In genomic region chr14:87224870-87225269, GRCm38 (mm10) we compare ENCODE assay signal across 29 mouse cellular contexts.
"Had no signal": no experiment of that assay in that cellular context is flagged by ENCODE, and none has a peak within 500 bp of the region (broad histone marks: within the 10 kb centered on the region; RNA-seq: fewer than 3 reads in every experiment).

No protein-coding gene starts in this region.

- H3K9me3 ChIP-seq: heart, embryonic 15.5 days; hindbrain, embryonic 15.5 days; kidney, embryonic 15.5 days; limb, embryonic 10.5 days; limb, embryonic 12.5 days; liver, embryonic 13.5 days; liver, embryonic 15.5 days had no signal

- H3K27me3 ChIP-seq: heart, embryonic 13.5 days; heart, embryonic 15.5 days; hindbrain, embryonic 13.5 days; hindbrain, embryonic 15.5 days; kidney, embryonic 15.5 days; limb, embryonic 12.5 days; liver, embryonic 13.5 days; liver, embryonic 15.5 days had no signal

- H3K36me3 ChIP-seq: heart, embryonic 13.5 days; heart, embryonic 15.5 days; hindbrain, embryonic 13.5 days; hindbrain, embryonic 15.5 days; kidney, embryonic 15.5 days; limb, embryonic 10.5 days; limb, embryonic 12.5 days; liver, embryonic 13.5 days; liver, embryonic 15.5 days had no signal

- H3K9ac ChIP-seq: heart, embryonic 13.5 days; heart, embryonic 15.5 days; hindbrain, embryonic 13.5 days; hindbrain, embryonic 15.5 days; kidney, embryonic 15.5 days; limb, embryonic 12.5 days; liver, embryonic 13.5 days; liver, embryonic 15.5 days; liver, postnatal 0 days had no signal

- H3K4me1 ChIP-seq: heart, embryonic 13.5 days; heart, embryonic 15.5 days; hindbrain, embryonic 13.5 days; hindbrain, embryonic 15.5 days; kidney, embryonic 15.5 days; limb, embryonic 10.5 days; limb, embryonic 12.5 days; liver, embryonic 13.5 days; liver, embryonic 15.5 days had no signal

- H3K4me3 ChIP-seq: heart, adult 2 months; heart, embryonic 13.5 days; heart, embryonic 15.5 days; hindbrain, embryonic 13.5 days; hindbrain, embryonic 15.5 days; kidney, embryonic 15.5 days; left cerebral cortex, adult 2 months; limb, embryonic 10.5 days; limb, embryonic 12.5 days; liver, embryonic 13.5 days; liver, embryonic 15.5 days had no signal

- H3K27ac ChIP-seq: heart, adult 2 months; heart, embryonic 13.5 days; heart, embryonic 15.5 days; hindbrain, embryonic 13.5 days; hindbrain, embryonic 15.5 days; hindbrain, postnatal 0 days; kidney, embryonic 15.5 days; kidney, postnatal 0 days; left cerebral cortex, adult 2 months; limb, embryonic 10.5 days; limb, embryonic 12.5 days; liver, embryonic 13.5 days; liver, embryonic 15.5 days had no signal

- H3K4me2 ChIP-seq: heart, embryonic 11.5 days; heart, embryonic 13.5 days; heart, embryonic 15.5 days; hindbrain, embryonic 13.5 days; hindbrain, embryonic 15.5 days; kidney, embryonic 15.5 days; limb, embryonic 12.5 days; liver, embryonic 11.5 days; liver, embryonic 13.5 days; liver, embryonic 15.5 days had no signal

- ATAC-seq: hindbrain, postnatal 0 days; intestine, embryonic 16.5 days; liver, postnatal 0 days had no signal

- DNase-seq: gastrocnemius, postnatal 14 days; gastrocnemius, postnatal 36 days; heart, adult 2 months; heart, postnatal 14 days; heart, postnatal 36 days; kidney, adult 11 months; kidney, adult 2 months; kidney, adult 9 months; kidney, postnatal 14 days; kidney, postnatal 36 days; layer of hippocampus, adult 9-11 months; layer of hippocampus, postnatal 36 days; liver; liver, embryonic 13.5 days; liver, postnatal 0 days had no signal
